Mouse (Mus musculus): ENCODE data around the gene Safb2.

- TF ChIP-seq POLR2A (IDR thresholded peaks at IDR 0.05; ENCODE audit: borderline replicate concordance, extremely low read depth, low read depth, low read length): no peak
- no peak for TF ChIP-seq CTCF (IDR thresholded peaks at IDR 0.05; ENCODE audit: insufficient read depth, low read length)
Observed at GRCm38 (mm10) chr17:56566293-56566692, 18.1 kb downstream of the Safb2 start.
